Mouse (Mus musculus) right cerebral cortex, postnatal 25 days (tissue): ENCODE results near the gene Bclaf1.

ENCODE experiments used
- DNase-seq: peaks from one replicate; pipeline ENCODE4 v3.0.0; 2022

Gene Bclaf1

GRCm38 (mm10) chr10:20317466-20317865, 5.2 kb downstream of the Bclaf1 start:
- DNase-seq: no peak

DNA sequence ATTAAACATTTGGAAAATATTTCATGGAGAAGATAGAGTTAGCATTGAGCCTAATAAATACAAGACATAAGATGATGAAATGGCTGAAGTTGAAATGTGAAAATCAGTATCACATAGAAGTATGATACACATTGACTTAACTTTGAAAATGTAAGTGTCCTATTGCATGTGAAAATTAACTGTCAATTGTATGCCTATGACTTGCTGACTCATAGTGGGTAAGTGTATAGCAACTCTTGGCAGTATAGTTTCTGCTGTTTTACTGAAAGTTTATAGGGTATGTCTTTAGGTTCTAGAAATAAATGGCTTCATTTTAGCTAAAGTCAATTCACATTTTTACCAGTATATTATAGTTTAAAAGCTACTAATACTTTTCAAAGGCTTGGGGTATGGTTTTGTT, 14.0 kb downstream of the Bclaf1 start:
- DNase-seq: no peak

DNA sequence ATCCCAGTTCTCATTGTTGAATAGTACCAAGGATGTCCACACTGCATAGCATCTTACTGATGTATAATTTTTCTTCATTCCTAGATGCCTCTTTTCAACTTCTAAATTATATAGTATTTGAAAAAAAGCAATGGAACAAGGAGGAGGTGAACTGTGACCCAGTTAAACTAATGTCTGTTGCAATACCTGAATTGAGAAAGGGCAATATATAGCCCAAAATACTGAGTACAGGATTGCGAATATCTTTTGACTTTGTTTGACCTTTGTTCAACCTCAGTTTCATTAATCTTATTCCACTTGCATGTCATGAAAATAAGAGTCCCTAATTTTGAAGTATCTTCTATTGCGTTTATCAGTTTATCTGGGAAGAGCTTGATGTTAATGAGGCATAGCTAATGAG, 19.0 kb downstream of the Bclaf1 start:
- no peak for DNase-seq

- no peak for DNase-seq
These were observed 25.6 kb downstream of the Bclaf1 start for GRCm38 (mm10) chr10:20337872-20338271.

DNA sequence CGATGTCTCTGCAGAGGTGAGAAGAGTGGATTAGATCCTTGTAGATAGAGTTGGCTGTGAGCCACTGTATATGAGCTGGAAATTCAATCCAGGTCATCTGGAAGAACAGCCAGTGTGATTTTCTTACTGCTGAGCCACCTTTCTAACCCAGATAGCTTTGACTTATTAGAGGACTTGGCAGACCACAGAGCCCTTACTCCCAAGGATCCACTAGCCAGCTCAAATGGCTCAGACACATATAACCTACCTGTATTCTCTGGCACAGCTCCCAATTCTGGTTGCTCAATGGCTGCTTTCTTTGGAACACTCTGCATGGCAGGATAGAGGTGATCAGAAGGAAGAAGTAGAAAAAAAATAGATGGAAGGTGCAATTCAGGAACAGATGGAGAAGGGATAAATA, 33.5 kb downstream of the Bclaf1 start:
- DNase-seq: no peak

DNA sequence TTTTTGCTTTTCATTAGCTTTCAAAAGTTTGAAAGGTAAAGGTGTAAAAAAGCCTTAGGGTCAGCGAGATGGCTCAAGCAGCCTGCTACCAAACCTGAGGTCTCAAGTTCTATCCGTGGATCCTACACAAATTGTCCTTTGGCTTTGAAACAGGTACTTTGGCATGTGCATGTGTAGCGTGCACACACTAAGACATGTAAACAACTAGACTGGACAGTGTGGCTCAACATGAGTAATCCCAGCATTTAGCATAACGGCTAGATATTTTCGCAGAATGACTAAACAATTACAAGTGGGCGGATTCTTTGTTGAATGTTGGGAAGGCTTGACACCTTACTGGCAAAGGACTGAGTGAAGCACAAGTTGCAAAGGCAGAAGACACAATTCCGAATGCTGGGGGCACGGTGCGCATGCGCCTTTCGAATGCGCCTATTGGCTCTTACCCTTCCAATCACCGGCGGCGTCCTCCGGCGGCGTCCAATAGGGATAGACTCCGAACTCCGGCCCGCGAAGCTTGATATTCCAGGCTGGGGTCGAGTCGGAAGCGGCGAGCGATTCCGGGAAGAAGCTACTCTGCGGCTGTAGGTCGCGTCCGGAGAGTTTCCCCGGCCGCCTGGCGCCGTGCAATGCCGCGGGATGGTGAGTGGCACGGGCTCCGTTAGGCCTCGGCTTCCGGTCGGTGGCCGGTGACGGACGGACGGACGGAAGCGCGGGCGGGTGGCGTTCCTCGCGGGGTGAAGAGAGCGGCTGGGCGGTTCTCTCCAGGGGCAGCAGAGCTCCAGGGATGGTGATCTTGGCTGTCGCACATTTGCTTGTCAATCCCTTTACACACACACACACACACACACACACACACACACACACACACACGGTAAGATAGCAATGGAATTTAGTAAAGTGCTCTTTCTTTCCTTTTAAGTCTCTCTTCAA, 35.3 kb downstream of the Bclaf1 start, which contains the start of gene Mtfr2:
Mtfr2 (plus strand) TSS at position 486 of the 930 bp plus-strand sequence.
- DNase-seq: peak; percentile 93

- no peak for DNase-seq
These were observed 36.6 kb downstream of the Bclaf1 start for GRCm38 (mm10) chr10:20348894-20349293.

GRCm38 (mm10) chr10:20361542-20362449, 49.5 kb downstream of the Bclaf1 start:
- DNase-seq: no peak

GRCm38 (mm10) chr10:20362450-20363118, 50.3 kb downstream of the Bclaf1 start:
- no peak for DNase-seq

GRCm38 (mm10) chr10:20372046-20372445, 59.8 kb downstream of the Bclaf1 start:
- no peak for DNase-seq

- no peak for DNase-seq
These were observed 65.4 kb downstream of the Bclaf1 start for GRCm38 (mm10) chr10:20377621-20378020.

- DNase-seq: no peak
These were observed 66.9 kb downstream of the Bclaf1 start for GRCm38 (mm10) chr10:20379071-20379735.

- DNase-seq: peak; percentile 60
These were observed 68.5 kb downstream of the Bclaf1 start for GRCm38 (mm10) chr10:20380798-20381197.

- DNase-seq: no peak
These were observed 69.1 kb downstream of the Bclaf1 start for GRCm38 (mm10) chr10:20381352-20381751.

DNA sequence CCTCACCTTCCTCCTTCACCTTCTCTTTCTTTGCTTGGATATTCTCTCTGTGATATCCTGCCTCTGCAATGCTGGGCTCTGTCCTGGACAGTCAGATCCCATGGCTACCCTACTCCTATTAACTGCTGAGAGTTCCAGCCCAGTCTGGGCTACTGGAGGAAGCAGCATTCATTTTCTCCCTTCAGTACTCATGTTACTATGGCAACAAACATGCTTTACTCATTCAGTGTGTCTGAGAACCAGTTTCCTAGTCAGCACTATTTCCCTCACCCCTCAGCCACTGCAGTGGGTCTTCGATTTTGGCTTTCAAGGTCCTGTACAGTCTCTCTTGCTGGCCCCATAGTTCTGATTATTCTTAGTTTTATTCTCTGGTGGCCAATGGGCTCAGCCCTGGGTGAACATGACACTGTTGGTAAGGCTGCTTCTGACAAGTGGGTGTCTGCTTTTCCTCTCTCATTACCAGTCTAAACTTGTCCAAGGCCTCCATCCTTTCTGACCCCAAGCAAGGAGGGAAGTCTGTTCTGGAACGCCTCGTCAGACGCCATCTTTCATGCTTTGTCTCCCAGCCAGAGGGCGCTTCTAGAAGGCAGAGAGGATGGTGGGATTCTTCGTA, 70.6 kb downstream of the Bclaf1 start:
- no peak for DNase-seq

- DNase-seq: no peak
These were observed 78.3 kb downstream of the Bclaf1 start for GRCm38 (mm10) chr10:20390568-20390967.
